Mouse (Mus musculus): ENCODE measurements at regions not wholly inside any gene's neighbourhood (a gene's known extent, or its start where the extent isn't known, plus 50 kb on each side); places are given as distances from the start of the nearest gene placed in this dataset.

DNA sequence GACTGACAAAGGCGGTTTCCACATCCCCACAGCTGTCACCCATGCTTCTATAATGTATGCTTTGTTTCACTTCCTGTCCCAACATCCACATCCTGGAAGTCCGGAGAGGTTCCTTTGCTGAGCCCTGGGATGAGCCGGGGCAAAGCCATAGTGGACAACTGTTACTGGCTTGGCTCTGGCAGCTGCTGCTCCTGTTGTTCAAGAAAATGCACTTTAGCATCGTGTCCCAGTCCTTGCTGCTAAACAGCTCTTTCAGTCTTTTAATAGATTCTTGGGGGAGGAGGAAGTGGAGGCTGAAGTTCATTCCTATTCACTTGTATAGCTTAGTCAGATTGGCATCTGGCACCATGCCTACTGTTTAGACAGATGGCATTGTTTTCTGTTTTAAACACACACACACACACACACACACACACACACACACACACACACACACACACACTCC, 135.9 kb upstream of the Rnd3 start:
- TF ChIP-seq CTCF (IDR thresholded peaks at IDR 0.05; ENCODE audit: borderline replicate concordance, insufficient read depth, low read depth, low read length) = no peak
- TF ChIP-seq POLR2A (IDR thresholded peaks at IDR 0.05; ENCODE audit: borderline replicate concordance, insufficient read depth, low read length) = no peak
